Mouse (Mus musculus) stomach, embryonic 16.5 days (tissue): ENCODE results near the gene 1700123O20Rik. TPM values are rescaled to one million over a fixed set of nuclear protein-coding genes. Genes with fewer than 3 reads are reported as not detected.

Experiments
- ATAC-seq: fragments of 200-750 bp; cut with Nextera tagmentation; 2 replicates; pipeline ENCODE4 v1.8.0; 2017; ENCODE audit warnings: moderate number of reproducible peaks, moderate TSS enrichment; ENCODE audit not compliant: insufficient read depth, low FRiP score
- H3K27ac ChIP-seq: fragments of 300-500 bp; sonication (generic); 2 replicates; pipeline ENCODE4 v1.5.1; 2014; ENCODE audit warnings: low read length
- H3K27me3 ChIP-seq: fragments of 300-500 bp; sonication (generic); 2 replicates; pipeline ENCODE4 v1.6.1; 2014; ENCODE audit warnings: low read length, control low read depth, mixed read lengths; ENCODE audit not compliant: control insufficient read depth, insufficient read depth
- H3K36me3 ChIP-seq: fragments of 300-500 bp; sonication (generic); 2 replicates; pipeline ENCODE4 v1.6.1; 2014; ENCODE audit warnings: low read length; ENCODE audit not compliant: control insufficient read depth, insufficient read depth
- H3K4me1 ChIP-seq: fragments of 300-500 bp; sonication (generic); 2 replicates; pipeline ENCODE4 v1.6.1; 2014; ENCODE audit warnings: low read length, control low read depth, mixed read lengths; ENCODE audit not compliant: control insufficient read depth, insufficient read depth
- H3K4me2 ChIP-seq: fragments of 300-500 bp; sonication (generic); 2 replicates; pipeline ENCODE4 v1.6.1; 2014; ENCODE audit warnings: low read depth, low read length, mixed read lengths
- H3K4me3 ChIP-seq: fragments of 300-500 bp; sonication (generic); replicated peaks from 2 replicates; pipeline ENCODE4 v1.5.1; 2014; ENCODE audit warnings: mild to moderate bottlenecking, low read length
- H3K9ac ChIP-seq: fragments of 300-500 bp; sonication (generic); 2 replicates; pipeline ENCODE4 v1.6.1; 2014; ENCODE audit warnings: low read length
- H3K9me3 ChIP-seq: fragments of 300-500 bp; sonication (generic); replicated peaks from 2 replicates; pipeline ENCODE4 v1.6.1; 2016; ENCODE audit warnings: low read length, control low read depth; ENCODE audit not compliant: control insufficient read depth
- WGBS: fragments of 180-500 bp; shearing (Covaris S2); extraction: QIAGEN DNeasy Blood & Tissue Kit; methylation state at CpG from one replicate; pipeline ENCODE4 v1.1.7; 2014; 5-methylcytosine and 5-hydroxymethylcytosine counted together
- polyA plus RNA-seq: library from polyadenylated mRNA; unstranded; fragments of >200 nt; fragmentation: Nextera tagmentation; extraction: Ambion mirVana; gene quantifications from 2 replicates; pipeline ENCODE4 v1.2.1, GENCODE M21; 2015

The 1700123O20Rik gene
- 68.3 and 76.6 TPM in 2 replicates for polyA plus RNA-seq

DNA sequence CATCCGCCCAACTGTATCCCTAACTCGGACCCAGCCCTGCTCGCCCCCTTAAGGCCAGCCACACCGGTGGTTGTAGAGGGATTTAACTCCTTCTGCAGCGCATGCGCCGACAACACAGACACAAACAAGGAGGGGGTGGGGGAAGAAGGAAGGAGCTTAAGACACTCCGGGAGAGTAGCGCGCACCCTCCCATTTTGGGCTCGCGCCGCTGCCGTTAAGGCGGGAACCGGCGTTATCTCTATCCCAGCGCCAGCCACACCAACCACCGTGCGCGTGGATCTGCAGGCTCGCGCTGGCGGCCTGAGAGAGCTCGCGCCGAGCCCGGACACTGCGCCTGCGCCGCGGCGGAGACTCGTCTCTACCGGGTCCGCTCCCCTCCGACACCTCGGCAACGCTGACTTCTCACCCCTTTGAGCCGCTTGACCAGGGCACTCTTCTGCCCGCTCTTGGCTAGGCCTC, at the start of gene 1700123O20Rik:
Gene 1700123O20Rik, plus strand, starts transcription at position 154 of the 459 bp plus-strand sequence.
- under 1% methylated on average over 41 of the region's 41 CpGs for WGBS
- ATAC-seq: peak; percentile 76
- Histone ChIP-seq H3K9me3 (no peaks in the 10 kb centered on the region), H3K27ac (peak within 1 kb of the TSS; percentile 97), H3K4me3 (peak within 1 kb of the TSS; percentile 84), H3K4me2 (peak within 1 kb of the TSS; percentile 86), H3K27me3 (no peaks in the 10 kb centered on the region), H3K36me3 (peaks cover 5% of the 10 kb centered on the region), H3K9ac (peak within 1 kb of the TSS; percentile 95), H3K4me1 (peaks cover 18% of the 10 kb centered on the region)

DNA sequence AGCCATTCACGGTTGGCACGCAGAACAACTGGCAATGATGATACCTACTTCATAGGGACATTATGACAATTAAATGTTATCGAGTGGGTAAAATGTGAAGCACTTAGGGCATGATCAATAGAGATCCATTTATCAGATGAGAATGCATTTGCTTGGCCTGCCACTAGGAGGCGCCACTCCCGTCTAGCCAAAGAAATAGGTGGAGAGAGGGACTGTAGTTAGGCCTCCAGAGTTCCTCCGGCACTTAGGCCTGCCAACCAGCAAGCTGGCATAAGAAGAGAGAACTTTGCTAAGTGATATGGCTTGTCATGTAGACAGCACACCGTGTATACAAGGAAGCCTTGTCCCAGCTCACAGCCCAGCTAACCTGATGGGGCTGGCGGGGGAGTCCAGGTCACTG, 49.1 kb upstream of the 1700123O20Rik start:
- no peaks in the 10 kb centered on the region for H3K27me3 ChIP-seq
- no peak overlapping the region for H3K4me3 ChIP-seq
- peaks cover 3% of the 10 kb centered on the region; the same call in 1 of the 2 replicates for H3K4me1 ChIP-seq
- peaks cover 5% of the 10 kb centered on the region; the same call in 1 of the 2 replicates for H3K36me3 ChIP-seq
- no peak overlapping the region for H3K4me2 ChIP-seq
- H3K9ac ChIP-seq: no peak overlapping the region
- WGBS: 51% methylated on average over 8 of the region's 8 CpGs
- no peak for ATAC-seq
- H3K9me3 ChIP-seq: no peaks in the 10 kb centered on the region
- no peak overlapping the region for H3K27ac ChIP-seq

DNA sequence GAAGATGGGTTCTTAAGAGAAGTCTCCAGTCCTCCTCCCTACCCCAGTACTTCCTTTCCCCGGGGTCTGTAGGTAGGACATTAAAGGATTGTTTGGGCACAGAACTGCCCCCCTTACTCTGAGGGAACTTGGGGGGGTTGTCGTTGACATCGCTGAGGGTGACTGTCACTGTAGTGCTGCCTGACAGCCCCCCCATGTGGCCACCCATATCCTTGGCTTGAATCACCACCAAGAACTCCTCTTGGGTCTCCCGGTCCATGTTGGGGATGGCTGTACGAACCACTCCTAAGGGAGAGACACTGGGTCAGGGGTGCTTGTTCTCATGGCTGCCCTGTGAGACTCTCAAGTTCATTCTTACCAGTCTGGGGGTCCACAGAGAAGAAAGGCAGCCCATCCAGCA, 47.8 kb upstream of the 1700123O20Rik start:
- 76% methylated on average over 5 of the region's 5 CpGs for whole genome bisulfite sequencing
- ATAC-seq: no peak

DNA sequence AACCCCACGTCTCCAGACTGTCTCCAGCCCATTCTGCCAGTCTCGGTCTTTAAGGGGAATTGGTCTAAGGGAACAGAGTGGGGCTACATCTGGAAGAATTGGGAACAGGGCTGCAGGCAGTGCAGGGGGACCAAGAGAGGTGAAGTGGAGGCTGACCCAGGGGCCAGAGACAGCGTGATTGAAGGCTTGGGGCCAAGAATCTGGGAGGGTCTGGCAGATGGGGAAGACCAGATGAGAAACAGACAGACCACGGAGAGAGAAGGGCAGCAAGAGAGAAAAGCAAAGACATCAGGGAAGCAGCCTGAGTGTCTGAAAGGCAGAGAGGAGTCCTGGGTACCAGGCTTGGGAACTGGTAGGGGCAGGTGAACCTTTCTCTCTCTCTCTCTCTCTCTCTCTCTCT, 45.9 kb upstream of the 1700123O20Rik start:
- ATAC-seq: no peak
- Histone ChIP-seq H3K4me2 (peak overlapping the region; percentile 96), H3K36me3 (peaks cover 13% of the 10 kb centered on the region), H3K9ac (peak overlapping the region; percentile 47), H3K4me1 (peaks cover 3% of the 10 kb centered on the region; the same call in 1 of the 2 replicates), H3K9me3 (no peaks in the 10 kb centered on the region), H3K27ac (no peak overlapping the region), H3K4me3 (no peak overlapping the region; the same call in 1 of the 2 replicates), H3K27me3 (no peaks in the 10 kb centered on the region)
- WGBS: 28% methylated on average over 4 of the region's 4 CpGs

More for the DNA sequence above, 47.8 kb upstream of the 1700123O20Rik start:
- no peaks in the 10 kb centered on the region for H3K27me3 ChIP-seq
- no peak overlapping the region for H3K27ac ChIP-seq
- H3K9me3 ChIP-seq: no peaks in the 10 kb centered on the region
- H3K4me3 ChIP-seq: no peak overlapping the region
- peaks cover 3% of the 10 kb centered on the region; the same call in 1 of the 2 replicates for H3K4me1 ChIP-seq
- no peak overlapping the region for H3K4me2 ChIP-seq
- H3K9ac ChIP-seq: no peak overlapping the region
- no peaks in the 10 kb centered on the region for H3K36me3 ChIP-seq

DNA sequence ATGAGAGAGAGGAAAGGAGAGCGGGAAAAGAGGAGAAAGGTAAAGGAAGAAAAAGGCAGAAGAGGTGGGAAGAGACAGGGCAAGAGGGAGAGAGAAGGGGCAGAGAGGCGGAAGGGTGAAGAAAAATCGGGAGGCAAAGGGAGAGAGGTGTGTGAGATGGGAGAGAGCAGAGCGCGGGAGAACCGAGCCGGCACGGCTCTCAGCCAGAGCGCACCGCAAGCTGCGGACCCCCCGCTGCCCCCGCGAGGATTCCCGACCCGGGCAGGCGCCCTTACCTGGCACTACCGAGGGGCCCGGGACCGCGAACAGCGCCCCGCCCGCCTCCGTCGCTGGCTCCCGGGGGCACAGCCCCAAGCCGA, 45.1 kb upstream of the 1700123O20Rik start, which contains the start of gene Gm17606:
Gene Gm17606, plus strand, starts transcription at position 7 of the 359 bp plus-strand sequence.
- Histone ChIP-seq H3K27ac (peak within 1 kb of the TSS; percentile 75), H3K9ac (peak within 1 kb of the TSS; percentile 88), H3K4me3 (peak within 1 kb of the TSS; percentile 74), H3K4me1 (peaks cover 3% of the 10 kb centered on the region; the same call in 1 of the 2 replicates), H3K9me3 (no peaks in the 10 kb centered on the region), H3K27me3 (no peaks in the 10 kb centered on the region), H3K4me2 (peak within 1 kb of the TSS; percentile 96), H3K36me3 (peaks cover 21% of the 10 kb centered on the region)
- peak; percentile 22; the same call in 1 of the 2 replicates for ATAC-seq
- WGBS: 3% methylated on average over 26 of the region's 28 CpGs

DNA sequence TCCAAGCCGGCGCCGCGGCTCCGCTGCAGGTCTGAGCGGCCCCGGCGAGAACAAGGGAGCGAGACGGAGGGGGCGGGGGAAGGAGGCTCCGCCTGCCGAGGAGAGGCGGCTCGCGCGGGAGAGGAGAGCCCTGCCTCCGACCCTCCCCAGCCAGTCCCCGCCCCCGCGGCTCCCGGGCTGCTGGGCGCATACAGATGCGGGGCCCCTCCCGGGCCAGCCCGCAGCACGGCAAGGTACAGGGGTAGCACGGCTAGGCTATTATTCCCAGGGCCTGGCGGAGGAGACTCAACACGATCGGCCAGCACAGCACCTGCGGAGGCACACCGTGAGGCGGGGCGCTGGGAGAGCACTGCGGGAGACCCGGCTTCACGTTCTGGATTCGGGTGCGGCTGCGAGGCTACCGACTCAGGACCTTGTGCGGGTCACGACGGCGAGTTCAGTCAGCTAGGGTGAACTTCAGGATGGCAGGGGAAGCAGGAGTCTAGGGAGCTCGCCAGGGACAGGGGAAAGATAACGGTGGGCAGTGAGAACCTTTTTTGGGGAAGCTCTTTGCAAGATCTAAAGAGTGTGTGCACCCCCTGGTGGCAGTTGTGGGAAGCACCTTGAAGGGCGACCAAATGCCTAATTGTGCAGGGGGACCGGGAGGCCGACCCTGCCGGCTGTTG, 44.6 kb upstream of the 1700123O20Rik start, which contains the start of gene Cdh24:
Gene Cdh24, minus strand, starts transcription at position 60 of the 665 bp plus-strand sequence.
- WGBS: under 1% methylated on average over 50 of the region's 52 CpGs
- peak; percentile 94 for ATAC-seq
- H3K27me3 ChIP-seq: no peaks in the 10 kb centered on the region

DNA sequence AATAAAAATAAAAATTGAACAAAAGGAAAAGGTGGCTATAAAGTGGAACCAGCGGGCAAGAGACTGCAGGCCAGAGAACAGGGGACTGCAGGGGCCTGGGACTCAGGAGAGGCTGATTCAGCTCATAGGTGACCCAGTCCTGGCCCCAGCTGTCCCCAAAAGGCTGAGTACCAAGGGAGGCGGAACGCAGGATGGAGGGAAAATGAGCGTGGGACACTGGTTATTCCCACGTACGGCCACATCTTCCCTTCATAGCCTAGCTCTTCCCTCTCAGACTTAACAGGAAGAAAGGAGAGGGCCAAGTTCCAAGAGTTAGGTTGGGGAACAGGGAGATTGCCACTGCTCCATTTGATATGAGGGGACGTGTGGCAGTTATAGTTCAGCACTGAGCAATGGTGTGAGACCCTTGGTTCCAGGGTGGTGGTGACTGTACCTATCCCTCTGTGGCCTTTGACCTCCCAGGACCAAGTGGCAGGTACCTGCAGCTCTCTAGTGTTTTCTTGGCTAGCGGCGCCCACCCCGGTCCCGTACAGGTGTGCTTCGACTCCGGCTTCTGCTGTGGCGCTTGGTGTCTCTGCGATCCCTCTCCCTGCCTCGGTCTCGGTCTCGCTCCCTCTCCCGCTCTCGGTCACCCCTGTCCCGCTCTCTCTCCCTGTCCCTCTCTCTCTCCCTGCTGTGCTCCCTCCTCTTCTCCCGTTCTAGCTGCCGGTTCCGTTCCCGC, 43.6 kb upstream of the 1700123O20Rik start:
- Histone ChIP-seq H3K27ac (no peak overlapping the region), H3K9ac (no peak overlapping the region), H3K4me3 (no peak overlapping the region), H3K9me3 (no peaks in the 10 kb centered on the region), H3K27me3 (no peaks in the 10 kb centered on the region), H3K4me1 (peaks cover 3% of the 10 kb centered on the region; the same call in 1 of the 2 replicates), H3K36me3 (peaks cover 31% of the 10 kb centered on the region), H3K4me2 (no peak overlapping the region)
- no peak for ATAC-seq
- 79% methylated on average over 25 of the region's 25 CpGs for WGBS

More for the DNA sequence above, 44.6 kb upstream of the 1700123O20Rik start, which contains the start of gene Cdh24:
- Histone ChIP-seq H3K4me1 (peaks cover 3% of the 10 kb centered on the region; the same call in 1 of the 2 replicates), H3K9ac (peak within 1 kb of the TSS; percentile 88), H3K27ac (peak within 1 kb of the TSS; percentile 75), H3K36me3 (peaks cover 26% of the 10 kb centered on the region), H3K9me3 (no peaks in the 10 kb centered on the region), H3K4me3 (peak within 1 kb of the TSS; percentile 74), H3K4me2 (peak within 1 kb of the TSS; percentile 96)

DNA sequence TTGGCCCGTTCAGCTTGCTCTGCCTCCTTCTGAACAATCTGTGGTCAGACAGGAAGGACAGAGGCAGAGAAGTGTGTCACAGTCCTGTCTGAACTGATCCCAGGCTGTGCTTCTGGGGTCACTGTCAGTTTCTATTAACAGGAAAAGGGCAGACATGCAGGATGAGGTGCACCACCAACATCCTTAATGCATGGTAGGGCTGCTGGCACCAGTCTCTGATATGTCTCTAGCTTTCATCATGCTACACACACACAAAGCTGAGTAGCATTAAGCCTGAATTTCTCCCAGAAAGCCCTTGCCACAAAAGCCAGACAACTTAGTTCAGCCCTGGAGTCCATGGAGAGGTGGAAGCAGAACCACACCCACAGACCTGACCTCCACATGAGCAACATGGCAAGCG, 43.0 kb upstream of the 1700123O20Rik start:
- H3K36me3 ChIP-seq: peaks cover 31% of the 10 kb centered on the region
- H3K27me3 ChIP-seq: no peaks in the 10 kb centered on the region
- 84% methylated on average over 2 of the region's 2 CpGs for WGBS
- H3K4me1 ChIP-seq: peaks cover 3% of the 10 kb centered on the region; the same call in 1 of the 2 replicates
- H3K4me2 ChIP-seq: no peak overlapping the region
- no peak overlapping the region for H3K9ac ChIP-seq
- no peak overlapping the region for H3K4me3 ChIP-seq
- H3K27ac ChIP-seq: no peak overlapping the region
- ATAC-seq: no peak
- no peaks in the 10 kb centered on the region for H3K9me3 ChIP-seq

DNA sequence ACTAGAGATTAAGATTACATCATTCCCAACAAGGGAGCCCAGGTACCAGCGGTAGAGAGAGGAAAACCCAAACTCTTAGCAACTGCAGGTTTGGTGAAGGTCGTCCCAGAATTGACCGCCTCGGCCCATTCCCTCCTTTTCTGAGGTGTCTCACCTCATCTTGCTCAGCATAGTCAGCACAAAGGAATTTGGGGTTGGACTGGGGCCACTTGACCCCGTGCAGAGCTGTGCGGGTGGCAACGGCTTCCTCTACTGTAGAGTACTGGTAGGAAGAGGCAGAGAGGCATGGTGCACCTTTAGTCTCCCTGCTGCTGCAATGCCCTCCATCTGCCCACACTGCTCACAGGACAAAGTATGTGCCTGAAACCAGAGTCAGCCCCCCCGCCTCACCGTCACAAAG, 41.7 kb upstream of the 1700123O20Rik start:
- no peak overlapping the region for H3K27ac ChIP-seq
- no peak for ATAC-seq
- no peak overlapping the region for H3K9ac ChIP-seq
- no peak overlapping the region for H3K4me3 ChIP-seq
- H3K4me2 ChIP-seq: no peak overlapping the region
- H3K27me3 ChIP-seq: no peaks in the 10 kb centered on the region
- no peaks in the 10 kb centered on the region for H3K9me3 ChIP-seq
- WGBS: 85% methylated on average over 9 of the region's 9 CpGs
- H3K4me1 ChIP-seq: peaks cover 3% of the 10 kb centered on the region; the same call in 1 of the 2 replicates
- H3K36me3 ChIP-seq: peaks cover 38% of the 10 kb centered on the region
